Mouse (Mus musculus): ENCODE measurements at regions not wholly inside any gene's neighbourhood (a gene's known extent, or its start where the extent isn't known, plus 50 kb on each side); places are given as distances from the start of the nearest gene placed in this dataset.

DNA sequence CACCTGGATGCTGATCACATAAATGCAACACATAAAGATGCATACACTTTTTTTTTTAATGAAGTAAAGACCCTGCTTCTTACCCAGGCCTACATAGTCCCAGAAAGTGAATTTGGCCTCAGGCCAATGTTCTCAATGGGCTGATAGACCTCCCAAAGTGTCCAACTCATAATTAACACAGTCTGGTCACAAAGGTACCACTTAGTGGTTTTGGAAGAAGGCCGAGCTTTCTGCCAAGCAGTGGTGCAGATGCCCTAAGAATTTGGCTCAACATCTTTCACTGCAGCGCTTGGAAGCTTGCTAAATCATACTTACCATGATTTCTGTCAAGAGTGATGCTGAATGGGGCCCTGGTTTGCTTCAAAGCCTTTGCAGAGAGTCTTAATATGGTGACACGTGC, 706.4 kb upstream of the Rag2 start:
- TF ChIP-seq GATA1 (IDR thresholded peaks at IDR 0.05; ENCODE audit: low read length): no peak

- TF ChIP-seq GATA1 (IDR thresholded peaks at IDR 0.05; ENCODE audit: low read length): no peak
Observed at GRCm38 (mm10) chr2:100919537-100920212, 704.8 kb upstream of the Rag2 start.

DNA sequence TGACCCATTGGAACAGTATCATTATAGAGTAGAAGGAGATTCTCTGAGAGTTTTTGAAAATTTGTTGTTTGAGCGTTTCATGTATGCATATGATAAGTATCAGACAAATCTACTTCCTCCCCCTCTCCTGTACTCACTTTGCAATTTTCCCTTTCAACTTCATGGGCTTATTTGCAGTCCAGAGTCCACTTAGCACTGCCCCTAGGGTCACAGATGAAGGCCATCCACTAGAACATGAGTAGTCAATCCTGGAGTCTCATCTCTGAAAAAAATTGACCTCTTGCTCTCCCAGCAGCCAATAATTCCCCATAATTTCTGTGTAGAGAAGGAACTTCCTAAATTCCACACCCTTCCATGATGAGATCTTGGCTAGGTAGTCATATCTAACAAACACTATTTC, 665.1 kb upstream of the Rag2 start:
- TF ChIP-seq GATA1 (IDR thresholded peaks at IDR 0.05; ENCODE audit: low read length): no peak

GRCm38 (mm10) chr2:100964584-100964983, 659.9 kb upstream of the Rag2 start:
- no peak for TF ChIP-seq GATA1 (IDR thresholded peaks at IDR 0.05; ENCODE audit: low read length)

DNA sequence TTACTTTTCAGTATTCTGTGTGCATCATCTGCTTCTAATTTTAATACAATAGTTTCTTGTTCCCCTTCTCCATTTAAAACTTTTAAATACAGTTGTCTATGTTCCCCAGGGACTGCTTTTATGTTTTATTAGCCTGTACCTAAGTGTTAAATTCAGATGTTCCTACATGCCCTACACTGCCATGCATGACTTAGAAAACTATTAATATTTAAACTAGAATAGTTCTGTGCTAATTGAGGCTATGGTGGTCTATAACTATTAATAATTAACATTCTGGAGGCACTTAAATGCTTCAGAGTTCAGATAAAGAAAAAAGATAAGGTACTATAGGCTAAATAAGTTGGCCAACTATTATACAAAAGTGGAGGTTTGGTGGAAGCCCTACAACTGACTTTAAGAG, 647.3 kb upstream of the Rag2 start:
- no peak for TF ChIP-seq GATA1 (IDR thresholded peaks at IDR 0.05; ENCODE audit: low read length)

DNA sequence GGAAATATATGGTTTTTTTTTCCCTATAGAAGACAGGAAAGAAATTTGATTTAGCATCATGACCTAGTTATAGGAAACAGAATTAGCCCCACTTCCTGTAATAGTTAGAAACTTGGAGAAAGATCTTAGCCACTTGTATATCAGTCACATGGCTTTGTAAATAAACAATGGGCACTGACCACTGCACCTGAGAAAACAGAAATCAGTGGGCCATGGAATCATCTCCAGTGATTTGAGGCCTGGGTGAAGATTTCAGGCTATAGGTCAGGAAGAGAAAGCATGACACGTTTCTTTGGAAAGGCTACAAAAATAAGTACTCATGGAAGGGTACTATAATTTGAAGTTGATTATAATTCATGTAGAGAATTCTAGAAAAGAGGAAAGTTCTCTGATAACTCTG, 642.2 kb upstream of the Rag2 start:
- TF ChIP-seq GATA1 (IDR thresholded peaks at IDR 0.05; ENCODE audit: low read length): no peak

GRCm38 (mm10) chr2:101015353-101015752, 609.2 kb upstream of the Rag2 start:
- TF ChIP-seq GATA1 (IDR thresholded peaks at IDR 0.05; ENCODE audit: low read length): no peak

- no peak for TF ChIP-seq GATA1 (IDR thresholded peaks at IDR 0.05; ENCODE audit: low read length)
Observed at GRCm38 (mm10) chr2:101019384-101019783, 605.1 kb upstream of the Rag2 start.

DNA sequence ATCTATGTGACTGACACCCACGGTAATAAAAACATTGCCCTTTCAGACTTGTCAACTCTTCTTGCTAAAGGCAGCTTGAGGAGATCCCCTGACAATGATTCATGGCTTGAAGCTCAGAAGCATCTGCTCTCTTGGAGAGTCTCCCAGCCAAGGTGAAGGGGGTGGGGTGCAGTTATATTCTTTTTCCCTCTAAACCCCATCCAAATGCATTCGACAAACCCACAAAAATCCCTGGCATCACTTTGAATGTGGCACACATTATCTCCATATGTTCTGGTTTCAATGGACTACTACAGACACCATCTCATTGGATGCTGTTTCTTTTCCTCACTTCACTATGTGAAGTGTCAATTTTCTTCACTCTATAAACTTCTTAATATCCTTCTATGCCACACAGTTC, 603.0 kb upstream of the Rag2 start:
- TF ChIP-seq GATA1 (IDR thresholded peaks at IDR 0.05; ENCODE audit: low read length): no peak

DNA sequence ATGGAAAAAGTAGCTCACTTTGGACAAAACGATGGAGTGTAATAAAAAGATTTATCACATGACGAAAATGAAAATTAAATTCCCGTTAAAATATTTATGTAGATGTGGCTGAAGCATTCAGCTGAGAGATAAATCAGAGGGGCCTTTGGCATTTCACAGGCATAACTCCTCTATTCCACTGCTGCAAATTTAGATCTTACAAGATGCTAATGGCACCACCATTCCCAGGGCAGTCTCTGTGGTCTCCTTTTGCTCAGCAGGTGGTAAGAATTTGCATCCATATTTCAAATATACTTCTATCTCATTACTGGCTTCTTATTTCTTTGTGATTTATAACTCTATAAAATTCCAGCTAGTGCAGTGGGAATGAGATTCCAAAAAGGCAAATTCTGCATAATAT, 581.5 kb upstream of the Rag2 start:
- TF ChIP-seq GATA1 (IDR thresholded peaks at IDR 0.05; ENCODE audit: low read length): no peak

DNA sequence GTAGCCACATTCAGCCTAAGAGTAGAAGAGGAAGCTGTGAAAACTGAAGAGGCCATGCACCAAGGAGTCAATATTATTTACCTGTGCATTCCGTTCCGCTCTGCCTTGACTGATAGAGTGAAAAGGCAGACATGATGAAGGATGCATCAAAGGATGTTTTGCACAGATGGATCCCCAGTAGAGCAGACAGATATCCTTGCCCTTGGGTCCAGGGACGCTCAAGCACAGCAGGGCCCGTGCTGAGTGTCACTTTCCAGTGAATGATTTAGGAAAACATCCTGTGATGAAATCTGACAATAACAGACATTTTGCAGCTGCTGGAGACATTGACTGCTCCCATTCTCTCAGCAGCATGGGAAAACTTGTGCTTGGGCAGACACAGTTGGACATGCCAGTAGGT, 561.6 kb upstream of the Rag2 start:
- TF ChIP-seq GATA1 (IDR thresholded peaks at IDR 0.05; ENCODE audit: low read length): no peak

- TF ChIP-seq GATA1 (IDR thresholded peaks at IDR 0.05; ENCODE audit: low read length): no peak
Observed at GRCm38 (mm10) chr2:101074990-101075389, 549.5 kb upstream of the Rag2 start.

GRCm38 (mm10) chr2:101080231-101080630, 544.3 kb upstream of the Rag2 start:
- TF ChIP-seq GATA1 (IDR thresholded peaks at IDR 0.05; ENCODE audit: low read length): no peak

GRCm38 (mm10) chr2:101083813-101084212, 540.7 kb upstream of the Rag2 start:
- TF ChIP-seq GATA1 (IDR thresholded peaks at IDR 0.05; ENCODE audit: low read length): no peak

DNA sequence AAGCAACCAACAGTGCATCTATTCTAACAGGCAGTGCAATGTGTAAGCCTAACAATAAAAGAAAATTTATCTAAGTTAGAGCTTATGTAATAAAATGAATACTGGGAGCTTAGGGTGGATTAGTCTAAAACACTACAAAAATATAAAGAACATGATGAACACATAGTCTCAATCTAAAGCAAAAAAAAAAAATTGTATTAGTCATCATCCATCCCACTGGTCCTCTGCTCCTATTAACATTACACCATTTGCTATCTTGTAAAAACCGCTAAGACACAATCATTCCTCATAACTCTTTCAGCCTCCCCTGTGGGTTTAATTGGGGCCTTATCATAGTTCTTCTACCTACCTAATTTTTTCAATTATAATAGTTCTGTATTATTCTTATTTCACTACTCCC, 539.9 kb upstream of the Rag2 start:
- no peak for TF ChIP-seq GATA1 (IDR thresholded peaks at IDR 0.05; ENCODE audit: low read length)

- TF ChIP-seq GATA1 (IDR thresholded peaks at IDR 0.05; ENCODE audit: low read length): no peak
Observed at GRCm38 (mm10) chr2:101107183-101107872, 517.2 kb upstream of the Rag2 start.

DNA sequence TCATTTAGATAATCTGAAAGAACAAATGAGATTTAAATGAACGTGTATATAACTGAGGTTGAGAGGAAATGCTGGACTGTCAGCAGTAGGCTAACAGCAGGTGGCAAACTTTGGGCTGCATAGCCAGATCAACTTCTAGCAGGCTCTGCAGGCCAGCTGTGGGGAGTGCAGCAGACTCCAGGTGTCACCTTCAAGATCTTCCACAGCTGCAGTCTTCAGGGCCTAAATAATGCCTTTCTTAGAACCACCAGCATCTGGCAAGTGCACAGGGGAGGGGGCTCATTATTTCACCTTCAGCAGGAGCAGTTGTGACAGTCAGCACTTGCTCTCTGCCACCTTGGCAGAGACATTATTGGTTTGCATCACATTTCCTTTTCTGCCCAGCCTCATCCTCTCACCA, 487.7 kb upstream of the Rag2 start:
- no peak for TF ChIP-seq GATA1 (IDR thresholded peaks at IDR 0.05; ENCODE audit: low read length)
